Mouse (Mus musculus) B cell, adult (primary cell): ENCODE results near the gene Vgll1. TPM values are rescaled to one million over a fixed set of nuclear protein-coding genes. Genes with fewer than 3 reads are reported as not detected.

Experiments
- total RNA-seq: library from RNA; stranded (reverse); gene quantifications from 4 replicates; pipeline ENCODE4 v1.2.4, GENCODE M21; 2023; ENCODE audit not compliant: inconsistent age

The Vgll1 gene
- total RNA-seq: not detected in 4 replicates

DNA sequence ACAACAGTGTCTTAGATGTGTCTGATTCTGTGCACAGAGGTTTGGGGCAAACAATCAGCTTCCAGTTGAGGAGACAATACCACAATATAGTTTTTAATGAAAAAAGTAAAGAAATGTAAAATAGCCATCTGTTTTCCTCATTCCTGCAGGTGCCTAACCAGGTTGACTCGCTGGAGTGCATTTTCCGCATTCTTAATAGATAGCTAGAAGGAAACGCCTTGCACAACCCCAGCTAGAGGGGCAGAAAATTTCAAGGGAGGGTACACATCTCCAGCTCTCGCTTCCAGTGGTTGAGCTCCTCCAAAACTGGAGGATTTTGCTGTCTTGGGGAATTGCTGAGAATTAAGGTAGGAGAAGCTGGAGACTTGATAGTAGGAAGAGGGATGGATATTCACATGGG, at the start of gene Vgll1:
TSS of gene Vgll1 (plus strand) at position 301 of the 400 bp plus-strand sequence.

DNA sequence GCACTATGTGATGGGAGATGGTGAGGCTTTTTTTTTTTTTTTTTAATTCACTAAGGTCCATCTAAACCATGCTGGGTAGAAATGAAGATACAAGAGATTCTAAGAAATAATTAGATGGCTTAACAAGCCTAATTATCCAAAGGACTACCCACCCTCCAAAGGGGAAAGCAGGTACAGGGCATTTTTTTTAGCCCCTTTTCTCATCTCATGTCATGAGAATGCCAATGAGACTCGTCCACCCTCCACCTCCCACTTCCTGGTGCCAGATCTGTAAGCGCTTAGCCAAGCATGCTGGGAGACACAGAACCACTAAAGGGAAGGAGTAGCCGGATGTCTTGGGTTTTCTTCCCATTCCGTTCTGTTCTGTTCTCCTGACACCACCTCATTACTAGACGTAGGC, 45.1 kb upstream of the Vgll1 start, which contains the start of gene Brs3:
TSS of gene Brs3 (plus strand) at position 301 of the 400 bp plus-strand sequence.

DNA sequence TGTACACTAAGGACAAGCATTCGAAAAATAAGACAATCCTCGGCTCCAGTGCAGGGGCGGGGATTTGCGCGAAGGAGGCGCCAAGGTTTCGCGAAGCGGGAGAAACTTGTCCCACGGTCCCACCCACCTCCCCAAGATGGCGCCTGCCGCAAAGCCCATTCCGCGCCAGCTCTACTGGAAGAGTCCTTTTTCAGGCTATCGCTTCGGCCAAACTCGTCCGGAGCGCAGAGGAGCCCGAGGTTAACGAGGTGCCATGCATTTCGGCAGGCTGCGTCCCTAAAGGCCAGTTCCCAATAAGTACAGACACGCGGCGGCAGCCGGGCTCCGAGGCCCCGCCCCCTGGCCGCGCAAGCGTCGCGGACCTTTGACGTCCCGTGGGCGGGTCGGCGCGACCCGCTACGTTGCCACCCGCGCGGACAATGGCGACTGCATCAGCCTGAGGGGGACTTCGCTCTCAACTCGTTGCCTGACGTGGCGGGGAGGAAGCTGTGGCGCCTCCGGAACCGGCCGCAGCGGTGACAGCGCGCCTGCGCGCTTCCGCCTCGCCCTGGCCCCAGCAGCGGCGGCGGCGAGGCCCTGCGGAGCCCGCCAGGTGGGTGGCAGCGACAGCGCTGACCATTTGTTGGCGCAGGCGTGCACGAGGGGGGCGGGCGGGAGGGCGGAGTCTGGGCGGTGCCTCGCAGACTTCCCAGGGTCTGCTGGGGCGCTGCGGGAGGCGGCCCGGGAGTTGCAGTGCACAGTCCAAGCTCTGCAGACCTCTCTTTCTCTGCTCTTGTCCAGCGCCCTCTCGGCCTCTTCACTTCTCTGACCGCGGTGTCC, 34.5 kb upstream of the Vgll1 start, which contains the start of gene Htatsf1:
TSS of gene Htatsf1 (plus strand) at position 410 of the 819 bp plus-strand sequence.

Other genes with a start within 250 kb of the Vgll1 start
- gene Adgrg4, start 217.9 kb upstream of the Vgll1 start, total RNA-seq: not detected in 4 replicates
- gene Brs3, start 45.0 kb upstream of the Vgll1 start, total RNA-seq: not detected in 4 replicates
- 33.5 to 36.6 TPM (median 35.2 TPM) in 4 replicates for gene Htatsf1, start 34.5 kb upstream of the Vgll1 start, total RNA-seq
- gene Cd40lg, start 124.0 kb downstream of the Vgll1 start, total RNA-seq: not detected in 4 replicates